In genomic region chr10:97309580-97309979, GRCm38 (mm10) we compare ENCODE assay signal across 31 mouse cellular contexts.
A peak's percentile ranks its signal among the peaks of the same experiment; 100 is the strongest.
DNase-seq lines count a peak whose midpoint lies in the region; ATAC-seq and TF ChIP-seq lines count a peak whose summit lies in the region.
"Had no signal": no experiment of that assay in that cellular context is flagged by ENCODE, and none has a peak within 500 bp of the region (broad histone marks: within the 10 kb centered on the region; RNA-seq: fewer than 3 reads in every experiment).

No protein-coding gene starts in this region.

- ATAC-seq in embryonic facial prominence, embryonic 14.5 days (ENCODE audit: low read depth): no peak
- ATAC-seq in lung, embryonic 14.5 days (ENCODE audit: insufficient read depth): peak; percentile 57
- ATAC-seq in lung, embryonic 16.5 days (ENCODE audit: low read depth): peak; percentile 70
- 0 out of 2 replicates have a peak, but pooled peaks have one; percentile 39 for ATAC-seq in stomach, embryonic 16.5 days (ENCODE audit: insufficient read depth, low FRiP score)
- ATAC-seq in stomach, postnatal 0 days (ENCODE audit: low FRiP score, low TSS enrichment): no peak
- ATAC-seq: activated CD4-positive, CD25-positive, alpha-beta regulatory T cell, adult 4 months; CD4-positive, CD25-positive, alpha-beta regulatory T cell, adult 4 months; forebrain, embryonic 14.5 days; forebrain, embryonic 16.5 days; Patski had no signal

- no peaks in the 10 kb centered on the region for H3K9me3 ChIP-seq in embryonic facial prominence, embryonic 14.5 days (ENCODE audit: control insufficient read depth, low read length)
- no peaks in the 10 kb centered on the region for H3K9me3 ChIP-seq in embryonic facial prominence, embryonic 10.5 days
- no peaks in the 10 kb centered on the region for H3K9me3 ChIP-seq in lung, embryonic 14.5 days (ENCODE audit: low read depth, low read length)
- no peaks in the 10 kb centered on the region for H3K9me3 ChIP-seq in lung, embryonic 16.5 days (ENCODE audit: control insufficient read depth, low read length)
- no peaks in the 10 kb centered on the region for H3K9me3 ChIP-seq in stomach, embryonic 16.5 days (replicated peaks; ENCODE audit: control insufficient read depth, low read length)
- no peaks in the 10 kb centered on the region for H3K9me3 ChIP-seq in stomach, postnatal 0 days (ENCODE audit: control insufficient read depth, low read length)
- H3K9me3 ChIP-seq: embryonic facial prominence, embryonic 12.5 days; embryonic facial prominence, embryonic 15.5 days; forebrain, embryonic 10.5 days; forebrain, embryonic 12.5 days had no signal

- TF ChIP-seq POLR2A in lung, adult 2 months (IDR thresholded peaks at IDR 0.05; ENCODE audit: borderline replicate concordance, extremely low read depth, low read depth, low read length): no peak

- no peak overlapping the region for H3K9ac ChIP-seq in embryonic facial prominence, embryonic 14.5 days (ENCODE audit: low read depth, low read length)
- no peak overlapping the region for H3K9ac ChIP-seq in lung, embryonic 14.5 days
- no peak overlapping the region for H3K9ac ChIP-seq in lung, embryonic 16.5 days (ENCODE audit: low read length)
- H3K9ac ChIP-seq in stomach, embryonic 16.5 days (ENCODE audit: low read length): no peak overlapping the region
- no peak overlapping the region for H3K9ac ChIP-seq in stomach, postnatal 0 days (ENCODE audit: low read length)
- H3K9ac ChIP-seq: embryonic facial prominence, embryonic 12.5 days; embryonic facial prominence, embryonic 15.5 days; forebrain, embryonic 12.5 days had no signal

- DNase-seq in embryonic facial prominence, embryonic 14.5 days (ENCODE audit: low spot score): peak; percentile 47
- DNase-seq in embryonic facial prominence, embryonic 10.5 days (ENCODE audit: low spot score): no peak
- peak; percentile 80 for DNase-seq in lung, embryonic 14.5 days
- no peak for DNase-seq in lung, adult 2 months
- no peak for DNase-seq in lung, postnatal 14 days
- DNase-seq in stomach, postnatal 0 days (ENCODE audit: low spot score): no peak
- DNase-seq: adrenal gland, adult 2 months; adrenal gland, postnatal 10 days; adrenal gland, postnatal 25 days; B cell, adult 2 months; cerebellum, adult 11 months; cerebellum, adult 18-20 months; cerebellum, adult 8-10 months; cerebellum, adult 9-11 months; cerebellum, postnatal 14 days; cerebellum, postnatal 36 days; embryo, embryonic 11 days had no signal

- TF ChIP-seq CTCF in lung, embryonic 14.5 days (IDR thresholded peaks at IDR 0.05; ENCODE audit: low read depth): no peak
- TF ChIP-seq CTCF in lung, adult 2 months (IDR thresholded peaks at IDR 0.05; ENCODE audit: insufficient read depth, low read length): no peak
- no peak for TF ChIP-seq CTCF in stomach, postnatal 0 days (IDR thresholded peaks at IDR 0.05; ENCODE audit: low read depth)

- 72% methylated on average over 5 of the region's 5 CpGs for WGBS in embryonic facial prominence, embryonic 14.5 days
- 93% methylated on average over 5 of the region's 5 CpGs for WGBS in embryonic facial prominence, embryonic 10.5 days
- 40% methylated on average over 5 of the region's 5 CpGs for WGBS in lung, embryonic 14.5 days
- WGBS in lung, adult 2 months: 34% methylated on average over 5 of the region's 5 CpGs
- 48% methylated on average over 5 of the region's 5 CpGs for WGBS in lung, embryonic 16.5 days
- 57% methylated on average over 5 of the region's 5 CpGs for WGBS in stomach, embryonic 16.5 days
- WGBS in stomach, postnatal 0 days: 46% methylated on average over 5 of the region's 5 CpGs

- H3K4me1 ChIP-seq in embryonic facial prominence, embryonic 14.5 days (ENCODE audit: control insufficient read depth, insufficient read depth, low read length): no peaks in the 10 kb centered on the region; the same call in 1 of the 2 replicates
- peaks cover 11% of the 10 kb centered on the region; the same call in 1 of the 2 replicates for H3K4me1 ChIP-seq in embryonic facial prominence, embryonic 10.5 days
- H3K4me1 ChIP-seq in lung, embryonic 14.5 days (ENCODE audit: insufficient read depth): 0 out of 2 replicates have a peak, but pooled peaks cover 9% of the 10 kb centered on the region
- H3K4me1 ChIP-seq in lung, adult 2 months (ENCODE audit: control insufficient read depth, insufficient read depth, low read length): no peaks in the 10 kb centered on the region
- peaks cover 9% of the 10 kb centered on the region for H3K4me1 ChIP-seq in lung, embryonic 16.5 days (replicated peaks; ENCODE audit: control insufficient read depth, insufficient read depth, low read length)
- peaks cover 6% of the 10 kb centered on the region; the same call in 1 of the 2 replicates for H3K4me1 ChIP-seq in stomach, embryonic 16.5 days (ENCODE audit: control insufficient read depth, insufficient read depth, low read length)
- no peaks in the 10 kb centered on the region for H3K4me1 ChIP-seq in stomach, postnatal 0 days (replicated peaks; ENCODE audit: control insufficient read depth, insufficient read depth)

- H3K36me3 ChIP-seq in embryonic facial prominence, embryonic 14.5 days (ENCODE audit: control insufficient read depth, insufficient read depth, low read length): no peaks in the 10 kb centered on the region
- no peaks in the 10 kb centered on the region for H3K36me3 ChIP-seq in embryonic facial prominence, embryonic 10.5 days (replicated peaks)
- no peaks in the 10 kb centered on the region for H3K36me3 ChIP-seq in lung, embryonic 14.5 days (ENCODE audit: insufficient read depth)
- no peaks in the 10 kb centered on the region for H3K36me3 ChIP-seq in lung, embryonic 16.5 days (ENCODE audit: control insufficient read depth, insufficient read depth, low read length)
- H3K36me3 ChIP-seq in stomach, embryonic 16.5 days (ENCODE audit: control insufficient read depth, insufficient read depth, low read length): no peaks in the 10 kb centered on the region
- H3K36me3 ChIP-seq in stomach, postnatal 0 days (ENCODE audit: control insufficient read depth, insufficient read depth, low read length): no peaks in the 10 kb centered on the region
- H3K36me3 ChIP-seq: embryonic facial prominence, embryonic 12.5 days; embryonic facial prominence, embryonic 15.5 days; forebrain, embryonic 10.5 days; forebrain, embryonic 12.5 days; G1E had no signal

- no peak for TF ChIP-seq EP300 in stomach, postnatal 0 days (optimal IDR thresholded peaks at IDR 0.05)

- no peak overlapping the region for H3K27ac ChIP-seq in embryonic facial prominence, embryonic 14.5 days (replicated peaks; ENCODE audit: low read depth, low read length)
- H3K27ac ChIP-seq in embryonic facial prominence, embryonic 10.5 days (replicated peaks): no peak overlapping the region
- peak overlapping the region; percentile 87 for H3K27ac ChIP-seq in lung, embryonic 14.5 days (ENCODE audit: low read depth)
- H3K27ac ChIP-seq in lung, embryonic 16.5 days (ENCODE audit: low read length): peak overlapping the region; percentile 86
- H3K27ac ChIP-seq in stomach, embryonic 16.5 days (ENCODE audit: low read length): no peak overlapping the region
- H3K27ac ChIP-seq in stomach, postnatal 0 days (replicated peaks): no peak overlapping the region
- H3K27ac ChIP-seq: embryonic facial prominence, embryonic 12.5 days; forebrain, embryonic 10.5 days; forebrain, embryonic 12.5 days had no signal

- H3K27me3 ChIP-seq in embryonic facial prominence, embryonic 14.5 days (replicated peaks; ENCODE audit: control insufficient read depth, insufficient read depth, low read length): no peaks in the 10 kb centered on the region
- no peaks in the 10 kb centered on the region for H3K27me3 ChIP-seq in embryonic facial prominence, embryonic 10.5 days (replicated peaks; ENCODE audit: low read depth, poor library complexity, severe bottlenecking)
- no peaks in the 10 kb centered on the region for H3K27me3 ChIP-seq in lung, embryonic 14.5 days (ENCODE audit: insufficient read depth, low read length)
- no peaks in the 10 kb centered on the region for H3K27me3 ChIP-seq in lung, embryonic 16.5 days (ENCODE audit: control insufficient read depth, insufficient read depth, low read depth, low read length)
- H3K27me3 ChIP-seq in stomach, embryonic 16.5 days (ENCODE audit: control insufficient read depth, insufficient read depth, low read length): no peaks in the 10 kb centered on the region
- no peaks in the 10 kb centered on the region for H3K27me3 ChIP-seq in stomach, postnatal 0 days (ENCODE audit: control insufficient read depth, insufficient read depth, low read length)
- H3K27me3 ChIP-seq: CH12.LX; embryonic facial prominence, embryonic 12.5 days; embryonic facial prominence, embryonic 15.5 days; forebrain, embryonic 12.5 days; Patski had no signal

- no peak overlapping the region for H3K4me3 ChIP-seq in embryonic facial prominence, embryonic 14.5 days (ENCODE audit: low read depth, low read length)
- H3K4me3 ChIP-seq in embryonic facial prominence, embryonic 10.5 days: no peak overlapping the region
- H3K4me3 ChIP-seq in lung, embryonic 14.5 days (ENCODE audit: low read depth, low read length): no peak overlapping the region
- no peak overlapping the region for H3K4me3 ChIP-seq in lung, adult 2 months (replicated peaks; ENCODE audit: extremely low read depth, low read depth, low read length)
- H3K4me3 ChIP-seq in lung, embryonic 16.5 days (ENCODE audit: low read length): no peak overlapping the region
- H3K4me3 ChIP-seq in stomach, embryonic 16.5 days (replicated peaks; ENCODE audit: low read length): no peak overlapping the region
- H3K4me3 ChIP-seq in stomach, postnatal 0 days (ENCODE audit: low read depth, low read length): no peak overlapping the region
- H3K4me3 ChIP-seq: embryonic facial prominence, embryonic 12.5 days; embryonic facial prominence, embryonic 15.5 days; erythroblast, embryonic 14.5 days; forebrain, embryonic 10.5 days; forebrain, embryonic 12.5 days had no signal

- H3K4me2 ChIP-seq in embryonic facial prominence, embryonic 14.5 days (ENCODE audit: low read depth, low read length): no peak overlapping the region
- no peak overlapping the region for H3K4me2 ChIP-seq in lung, embryonic 14.5 days
- no peak overlapping the region for H3K4me2 ChIP-seq in lung, embryonic 16.5 days (ENCODE audit: low read depth, low read length)
- no peak overlapping the region for H3K4me2 ChIP-seq in stomach, embryonic 16.5 days (ENCODE audit: low read depth, low read length)
- H3K4me2 ChIP-seq in stomach, postnatal 0 days (replicated peaks; ENCODE audit: low read depth): no peak overlapping the region
- H3K4me2 ChIP-seq: embryonic facial prominence, embryonic 12.5 days; embryonic facial prominence, embryonic 15.5 days; forebrain, embryonic 12.5 days had no signal

Comparison
In these comparisons a context has a peak if more than half of its experiments do, and no peak if none do; other contexts are left out.
1. ATAC-seq: peak in lung, embryonic 14.5 days (single experiment), lung, embryonic 16.5 days (single experiment) and stomach, embryonic 16.5 days (single experiment); none in embryonic facial prominence, embryonic 14.5 days (single experiment) and stomach, postnatal 0 days (single experiment).
2. DNase-seq: peak in embryonic facial prominence, embryonic 14.5 days (single experiment) and lung, embryonic 14.5 days (single experiment); none in embryonic facial prominence, embryonic 10.5 days (single experiment), lung, adult 2 months (single experiment), lung, postnatal 14 days (single experiment) and stomach, postnatal 0 days (single experiment).
3. H3K27ac ChIP-seq: peak in lung, embryonic 14.5 days (single experiment) and lung, embryonic 16.5 days (single experiment); none in embryonic facial prominence, embryonic 14.5 days (single experiment), embryonic facial prominence, embryonic 10.5 days (single experiment), stomach, embryonic 16.5 days (single experiment) and stomach, postnatal 0 days (single experiment).